Comparison of ENCODE assay signal across 8 mouse cellular contexts in genomic region chr1:86381027-86381426, GRCm38 (mm10). TPM values are rescaled to one million over a fixed set of nuclear protein-coding genes. Genes with fewer than 3 reads are reported as not detected.
DNase-seq lines count a peak whose midpoint lies in the region; ATAC-seq lines count a peak whose summit lies in the region.

No protein-coding gene starts in this region.

- peak; percentile 40 to 52 for DNase-seq in layer of hippocampus, adult 8-10 months (ENCODE audit: low spot score in 2 of 2)
- no peak for DNase-seq in layer of hippocampus, postnatal 14 days (ENCODE audit: low spot score in 2 of 2)
- DNase-seq in adrenal gland, adult 2 months = peak; percentile 72
- DNase-seq in embryo, embryonic 10 days (ENCODE audit: low spot score) = peak; percentile 70
- peak; percentile 44 to 49 for DNase-seq in layer of hippocampus, postnatal 10 days (ENCODE audit: low spot score in 2 of 2)
- DNase-seq in lung, postnatal 36 days = peak; percentile 86
- peak; percentile 79 for DNase-seq in splenic B cell, adult 2 months (ENCODE audit: low read depth, low spot score)

- no peaks in the 10 kb centered on the region for H3K36me3 ChIP-seq in heart, embryonic 13.5 days
- H3K36me3 ChIP-seq in splenic B cell, adult 2 months (ENCODE audit: control insufficient read depth, insufficient read depth, low read length, poor library complexity, severe bottlenecking) = no peaks in the 10 kb centered on the region

- H3K27me3 ChIP-seq in heart, embryonic 13.5 days (replicated peaks) = no peaks in the 10 kb centered on the region
- no peaks in the 10 kb centered on the region for H3K27me3 ChIP-seq in splenic B cell, adult 2 months (ENCODE audit: control insufficient read depth, insufficient read depth, low read length, poor library complexity, severe bottlenecking)

- no peaks in the 10 kb centered on the region for H3K9me3 ChIP-seq in heart, embryonic 13.5 days

- ATAC-seq in heart, embryonic 13.5 days (ENCODE audit: extremely low read depth, insufficient number of reproducible peaks, low FRiP score, low TSS enrichment) = no peak

- WGBS in heart, embryonic 13.5 days = 20% methylated on average over 13 of the region's 13 CpGs

- no peak overlapping the region for H3K9ac ChIP-seq in heart, embryonic 13.5 days

- 0 out of 2 replicates have a peak overlapping the region, but pooled peaks have one; percentile 8 for H3K4me3 ChIP-seq in heart, embryonic 13.5 days

- no peak overlapping the region for H3K27ac ChIP-seq in heart, embryonic 13.5 days (replicated peaks)

- peaks cover 42% of the 10 kb centered on the region for H3K4me1 ChIP-seq in heart, embryonic 13.5 days

- H3K4me2 ChIP-seq in heart, embryonic 13.5 days = peak overlapping the region; percentile 44

RNA-seq across cellular contexts. Expression of gene Ncl, which starts 21.8 kb away (rescaled TPM):
- 100 to 1,000 TPM; 138 to 171 (median 146) TPM for total RNA-seq in layer of hippocampus, adult 8-10 months (2022)
- total RNA-seq in layer of hippocampus, postnatal 14 days (2021) = 100 to 1,000 TPM; 156 to 157 TPM
- 100 to 1,000 TPM; 183 to 192 TPM for total RNA-seq in adrenal gland, adult 2 months (2021)
- 4.8 and 8.9 TPM in 2 replicates for polyA plus RNA-seq in adrenal gland, adult 2 months (2012; rRNA removed)
- 247 TPM in 2 replicates for polyA plus RNA-seq in heart, embryonic 13.5 days (2015; fragmentation: Nextera tagmentation; extraction: Ambion mirVana)
- 100 to 1,000 TPM; 192 to 208 TPM for total RNA-seq in layer of hippocampus, postnatal 10 days (2021)

RNA-seq across cellular contexts. Expression of gene Nmur1, which starts 45.0 kb away (rescaled TPM):
- total RNA-seq in layer of hippocampus, adult 8-10 months (2022) = not detected
- not detected for total RNA-seq in layer of hippocampus, postnatal 14 days (2021)
- not detected for total RNA-seq in adrenal gland, adult 2 months (2021)
- polyA plus RNA-seq in adrenal gland, adult 2 months (2012; rRNA removed) = 0.17 and 0.18 TPM in 2 replicates
- polyA plus RNA-seq in heart, embryonic 13.5 days (2015; fragmentation: Nextera tagmentation; extraction: Ambion mirVana) = not detected in 2 replicates
- total RNA-seq in layer of hippocampus, postnatal 10 days (2021) = not detected

RNA-seq across cellular contexts. Expression of gene Tex44, which starts 45.1 kb away (rescaled TPM):
- not detected for total RNA-seq in layer of hippocampus, adult 8-10 months (2022)
- total RNA-seq in layer of hippocampus, postnatal 14 days (2021) = not detected
- not detected for total RNA-seq in adrenal gland, adult 2 months (2021)
- polyA plus RNA-seq in adrenal gland, adult 2 months (2012; rRNA removed) = not detected in 2 replicates
- not detected in 2 replicates for polyA plus RNA-seq in heart, embryonic 13.5 days (2015; fragmentation: Nextera tagmentation; extraction: Ambion mirVana)
- not detected for total RNA-seq in layer of hippocampus, postnatal 10 days (2021)

Comparison
In these comparisons a context has a peak if more than half of its experiments do, and no peak if none do; other contexts are left out.
1. DNase-seq: peak in layer of hippocampus, adult 8-10 months (2 of 2), adrenal gland, adult 2 months (single experiment), embryo, embryonic 10 days (single experiment), layer of hippocampus, postnatal 10 days (2 of 2), lung, postnatal 36 days (single experiment) and splenic B cell, adult 2 months (single experiment); none in layer of hippocampus, postnatal 14 days (0 of 2).